Mouse (Mus musculus): ENCODE results near the gene Inppl1.

The Inppl1 gene

DNA sequence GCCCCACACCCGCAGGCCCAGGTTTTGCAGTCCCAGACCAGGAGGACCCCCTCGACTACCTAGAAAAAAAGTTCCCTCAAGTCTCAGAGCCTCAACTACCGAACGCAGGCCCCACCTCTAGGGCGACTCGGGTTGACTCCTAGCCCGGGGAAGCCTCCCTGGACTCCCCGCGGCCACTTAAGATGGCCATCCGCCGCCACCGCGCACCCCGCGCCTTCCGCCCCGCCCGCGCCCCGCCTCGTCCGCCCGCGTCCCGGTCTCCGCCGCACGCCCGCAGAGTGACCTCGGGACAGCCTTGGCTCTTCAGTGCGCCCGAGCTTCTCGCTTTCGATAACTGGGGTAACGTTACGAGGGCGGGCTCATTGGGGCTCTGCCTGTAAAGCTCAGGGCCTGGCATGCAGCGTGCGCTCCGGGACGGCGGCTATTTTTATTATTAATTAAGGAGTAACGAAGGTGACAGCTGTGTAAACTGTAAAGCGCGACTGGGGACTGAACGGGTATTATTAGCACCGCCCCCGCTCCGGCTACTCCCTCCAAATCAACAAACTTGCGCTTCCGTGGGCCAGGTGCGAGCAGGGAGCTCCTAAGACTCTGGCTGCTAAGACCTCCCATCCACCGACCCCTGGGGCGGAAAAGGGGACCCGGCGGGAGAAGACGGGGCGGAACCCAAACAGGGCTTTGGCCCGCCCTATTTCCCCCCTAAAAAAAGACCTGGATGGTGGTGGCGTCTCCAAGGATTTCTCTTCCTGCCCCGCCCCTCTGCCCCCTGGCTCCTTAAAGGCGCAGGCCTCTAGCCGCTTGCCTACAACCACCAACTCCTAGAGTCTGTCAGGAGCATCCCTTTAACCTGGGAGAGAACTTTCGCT, at the start of gene Inppl1:
TSS of gene Inppl1 (minus strand) at position 624 of the 866 bp plus-strand sequence.
- in situ Hi-C loops (cut with MboI, MseI): loop anchor here (10.0 to 25.0 kb wide), 2 partner anchors 176 to 947 kb away; partner anchors contain the start of gene Clpb (in 1 of the 2)

- in situ Hi-C loops (cut with MboI, MseI): no loop called here
Measured at GRCm38 (mm10) chr7:101886274-101886673, 48.2 kb upstream of the Inppl1 start.

DNA sequence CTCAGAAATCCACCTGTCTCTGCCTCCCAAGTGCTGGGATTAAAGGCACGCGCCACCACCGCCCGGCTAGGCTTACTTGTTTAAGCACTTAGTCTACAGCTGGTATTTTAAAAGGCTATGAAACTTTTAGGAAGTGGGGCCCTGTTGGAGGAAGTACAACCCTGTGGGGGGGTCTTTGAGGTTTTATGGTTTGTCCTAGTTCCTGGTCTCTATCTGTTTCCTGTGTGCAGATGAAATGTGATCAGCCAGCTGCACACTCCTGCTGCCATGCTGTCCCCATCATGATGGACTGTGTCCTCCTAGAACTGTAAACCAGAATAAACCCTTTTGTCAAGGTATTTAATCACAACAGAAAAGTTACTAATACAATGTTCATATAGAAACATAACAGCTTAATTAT, 46.1 kb upstream of the Inppl1 start:
- in situ Hi-C loops (cut with MboI, MseI): no loop called here

DNA sequence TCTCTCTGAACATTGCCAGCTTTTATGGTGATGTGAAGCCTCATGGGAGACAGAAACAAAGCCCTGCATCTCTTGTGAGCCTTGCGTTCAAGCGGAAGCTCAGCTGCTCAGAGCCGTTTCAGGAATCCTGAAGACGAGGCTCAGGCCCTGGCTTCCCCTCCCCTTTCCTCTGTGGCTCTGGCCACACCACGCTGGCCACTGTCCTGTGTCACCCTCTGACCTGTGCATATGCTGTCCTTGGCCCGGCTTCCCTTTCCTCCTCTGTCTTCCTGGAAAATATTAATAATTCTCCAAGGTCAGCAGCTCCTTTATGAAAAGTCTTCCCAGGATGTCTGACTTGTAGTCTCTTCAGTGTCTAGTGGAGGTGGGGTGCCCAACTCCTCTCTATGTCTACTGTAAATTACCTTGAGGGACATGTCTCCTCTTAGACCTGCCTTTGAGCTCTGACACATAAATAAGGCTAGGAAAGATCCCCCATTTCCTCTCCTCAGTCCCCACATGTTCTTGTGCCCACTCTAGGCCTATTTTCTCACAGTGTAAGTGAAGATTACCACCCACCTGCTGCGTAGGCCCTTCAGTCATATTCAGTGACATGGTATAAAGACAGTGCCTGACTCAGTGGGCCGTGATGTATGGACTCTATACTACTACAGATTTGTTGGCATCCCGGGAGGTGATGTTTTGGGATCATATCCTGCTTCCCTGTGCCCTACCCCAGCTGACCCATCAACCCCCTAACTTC, 44.6 kb upstream of the Inppl1 start:
- in situ Hi-C loops (cut with MboI, MseI): no loop called here

- in situ Hi-C loops (cut with MboI, MseI): no loop called here
Measured at GRCm38 (mm10) chr7:101880855-101881254, 42.8 kb upstream of the Inppl1 start.

GRCm38 (mm10) chr7:101875978-101876377, 37.9 kb upstream of the Inppl1 start:
- in situ Hi-C loops (cut with MboI, MseI): no loop called here

- in situ Hi-C loops (cut with MboI, MseI): no loop called here
Measured at GRCm38 (mm10) chr7:101871296-101871695, 33.3 kb upstream of the Inppl1 start.

GRCm38 (mm10) chr7:101870629-101871028, 32.6 kb upstream of the Inppl1 start, which contains the start of gene Folr1:
Gene Folr1, minus strand, starts transcription at chr7:101870788.
- in situ Hi-C loops (cut with MboI, MseI): no loop called here

DNA sequence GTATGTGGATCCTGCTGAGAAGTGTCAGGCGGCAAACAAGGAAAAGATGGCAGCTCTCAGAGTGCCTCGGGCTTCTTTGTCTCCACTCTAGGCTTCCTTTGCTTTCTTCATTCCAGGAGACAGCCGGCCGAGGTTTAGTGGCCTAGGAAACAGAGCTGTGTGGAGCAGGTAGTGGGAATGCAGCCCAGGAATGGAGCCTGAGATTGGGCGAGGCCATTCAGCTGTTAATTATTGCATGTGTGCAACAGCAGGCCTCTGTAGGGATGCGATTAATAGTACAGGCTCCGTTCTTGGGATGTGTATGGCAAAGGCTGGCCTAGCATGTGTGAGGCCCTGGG, 31.1 kb upstream of the Inppl1 start:
- in situ Hi-C loops (cut with MboI, MseI): no loop called here

- in situ Hi-C loops (cut with MboI, MseI): no loop called here
Measured at GRCm38 (mm10) chr7:101868241-101869162, 30.5 kb upstream of the Inppl1 start.

- in situ Hi-C loops (cut with MboI, MseI): no loop called here
Measured at GRCm38 (mm10) chr7:101867482-101867881, 29.5 kb upstream of the Inppl1 start.

DNA sequence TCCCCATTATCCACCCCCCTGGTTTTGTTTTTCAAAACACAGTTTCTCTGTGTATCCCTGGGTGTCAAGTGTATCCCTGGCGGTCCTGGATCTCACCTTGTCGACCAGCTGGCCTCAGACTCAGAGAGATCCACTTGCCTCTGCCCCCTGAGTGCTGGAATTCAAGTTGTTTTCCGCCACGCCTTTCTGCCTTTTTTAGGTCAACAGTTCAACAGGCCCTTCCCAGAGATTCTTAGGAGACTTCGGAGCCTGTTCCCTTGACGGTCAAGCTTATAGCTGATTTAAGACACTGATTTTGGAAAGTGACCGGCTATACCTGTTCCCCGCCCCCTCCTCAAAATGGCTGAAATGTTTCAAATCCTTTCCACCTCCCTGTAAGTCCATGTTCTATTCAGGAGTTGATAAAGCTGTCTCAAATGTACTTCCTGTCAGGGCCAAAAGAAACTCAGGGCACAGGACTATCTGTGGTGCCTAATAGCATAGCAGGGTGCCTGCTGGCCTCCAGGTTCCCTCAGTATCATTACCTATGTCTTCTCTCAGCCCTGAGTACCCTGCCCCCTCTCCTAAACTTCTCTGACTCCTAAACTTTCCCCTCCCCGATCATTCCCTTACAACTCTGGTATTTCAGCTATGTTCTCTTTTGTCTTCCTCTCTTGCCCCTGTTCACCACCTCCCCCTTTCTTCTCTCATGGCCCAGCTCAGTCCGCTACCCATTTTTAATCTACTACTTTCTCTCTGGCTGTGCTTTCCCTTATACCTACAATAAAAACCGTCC, 28.6 kb upstream of the Inppl1 start:
- in situ Hi-C loops (cut with MboI, MseI): no loop called here

- in situ Hi-C loops (cut with MboI, MseI): no loop called here
Measured at GRCm38 (mm10) chr7:101863415-101863814, 25.4 kb upstream of the Inppl1 start, which contains the start of gene Anapc15. Gene Anapc15, plus strand, starts transcription at chr7:101863715.

- in situ Hi-C loops (cut with MboI, MseI): no loop called here
Measured at GRCm38 (mm10) chr7:101862291-101862690, 24.3 kb upstream of the Inppl1 start.

GRCm38 (mm10) chr7:101860978-101861377, 22.9 kb upstream of the Inppl1 start:
- in situ Hi-C loops (cut with MboI, MseI): no loop called here

DNA sequence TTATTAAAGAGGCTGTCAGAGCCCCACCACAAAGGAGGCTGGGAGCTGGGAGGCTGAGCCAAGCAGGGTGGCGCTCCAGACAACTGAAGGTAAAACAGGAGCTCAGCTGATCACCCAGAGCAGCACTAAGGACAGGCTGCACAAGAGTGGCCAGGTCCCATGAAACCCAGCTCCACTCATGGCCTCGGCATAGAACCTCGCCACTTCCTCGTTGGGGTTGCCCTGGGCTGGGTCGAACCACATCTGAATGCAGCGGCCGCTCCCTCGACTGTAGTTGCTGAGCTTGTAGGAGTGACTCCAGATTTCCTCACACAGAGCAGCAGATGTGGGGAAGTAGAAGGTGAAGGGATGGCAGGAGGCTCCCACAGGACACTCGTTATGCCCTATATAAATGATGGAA, 20.3 kb upstream of the Inppl1 start:
- in situ Hi-C loops (cut with MboI, MseI): no loop called here

GRCm38 (mm10) chr7:101857094-101857493, 19.1 kb upstream of the Inppl1 start, which contains the start of gene Folr2:
Gene Folr2, minus strand, starts transcription at chr7:101857194.
- in situ Hi-C loops (cut with MboI, MseI): no loop called here

GRCm38 (mm10) chr7:101853816-101854215, 15.8 kb upstream of the Inppl1 start:
- in situ Hi-C loops (cut with MboI, MseI): no loop called here

DNA sequence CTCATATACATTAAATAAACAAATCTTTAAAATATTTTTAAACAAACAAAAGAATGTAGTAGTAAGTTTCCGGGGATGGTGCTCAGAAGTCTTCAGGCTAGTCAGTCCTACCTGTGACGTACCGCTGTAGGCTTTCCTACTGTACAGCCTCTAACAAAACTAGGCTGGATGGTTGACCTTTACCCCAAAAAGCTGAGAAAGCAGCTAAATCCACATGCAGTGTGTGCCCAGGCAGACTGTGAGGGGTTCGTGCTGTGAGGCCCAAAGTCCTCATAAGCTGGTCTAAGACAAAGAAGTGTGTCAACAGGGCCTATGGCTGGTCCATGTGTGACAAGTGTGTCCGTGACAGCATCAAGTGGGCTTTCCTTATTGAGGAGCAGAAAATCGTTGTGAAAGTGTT, 14.8 kb upstream of the Inppl1 start:
- in situ Hi-C loops (cut with MboI, MseI): no loop called here

- in situ Hi-C loops (cut with MboI, MseI): no loop called here
Measured at GRCm38 (mm10) chr7:101851689-101852088, 13.7 kb upstream of the Inppl1 start.

DNA sequence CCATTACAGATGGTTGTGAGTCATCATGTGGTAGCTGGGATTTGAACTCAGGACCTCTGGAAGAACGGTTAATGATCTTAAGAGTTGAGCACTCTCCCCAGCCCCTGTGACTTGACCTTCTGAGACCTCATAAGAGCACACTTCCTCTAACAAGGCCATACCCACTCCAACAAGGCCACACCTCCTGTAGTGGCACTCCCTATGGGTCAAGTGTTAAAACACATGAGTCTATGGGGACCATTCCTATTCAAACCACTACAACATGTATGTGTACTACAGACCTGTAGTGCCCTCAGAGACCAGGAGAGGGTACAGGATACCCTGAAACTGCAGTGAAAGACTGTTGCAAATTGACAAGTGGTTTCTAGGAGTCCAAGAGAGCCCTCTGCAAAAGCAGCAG, 9.9 kb upstream of the Inppl1 start:
- in situ Hi-C loops (cut with MboI, MseI): loop anchor here in 1 of 2 experiments (25.0 kb wide), 1 partner anchor 186 kb away; the partner anchor contains the start of gene Clpb
